Mouse (Mus musculus): ENCODE results near the gene Slc25a26. TPM values are rescaled to one million over a fixed set of nuclear protein-coding genes. Genes with fewer than 3 reads are reported as not detected.

Gene Slc25a26
- polyA plus RNA-seq, 1 experiment from 2014 or later = 12.9 TPM

DNA sequence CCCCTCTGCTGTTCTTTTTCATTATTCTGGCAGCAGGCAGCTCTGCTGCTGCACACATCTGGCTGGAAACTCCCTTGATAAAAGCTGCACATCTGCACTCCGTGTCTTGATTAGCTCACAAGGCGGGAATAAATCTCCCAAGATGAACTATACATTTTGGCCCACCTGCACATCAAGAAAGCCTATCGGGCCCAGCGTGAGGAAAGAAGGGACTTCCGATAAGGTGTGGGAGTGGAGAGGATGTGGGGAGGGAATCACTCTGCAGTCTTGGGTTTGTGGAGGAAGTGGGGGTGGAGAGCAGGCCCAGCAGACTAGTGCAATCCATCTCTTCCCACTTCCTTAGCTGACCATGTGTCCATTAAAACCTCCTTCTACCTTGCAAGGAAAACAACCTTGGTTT is 125.8 kb downstream of the Slc25a26 start:
- ATAC-seq (ENCODE audit: extremely low read depth, insufficient number of reproducible peaks, low FRiP score, low TSS enrichment) = no peak
- Histone ChIP-seq H3K4me2 (no peak overlapping the region), H3K4me3 (no peak overlapping the region), H3K4me1 (peaks cover 26% of the 10 kb centered on the region), H3K9me3 (no peaks in the 10 kb centered on the region), H3K36me3 (peaks cover 74% of the 10 kb centered on the region), H3K27me3 (replicated peaks) (no peaks in the 10 kb centered on the region), H3K9ac (no peak overlapping the region), H3K27ac (replicated peaks) (0 out of 2 replicates have a peak overlapping the region, but pooled peaks have one; percentile 15)
- WGBS = 44% methylated on average over 5 of the region's 5 CpGs

DNA sequence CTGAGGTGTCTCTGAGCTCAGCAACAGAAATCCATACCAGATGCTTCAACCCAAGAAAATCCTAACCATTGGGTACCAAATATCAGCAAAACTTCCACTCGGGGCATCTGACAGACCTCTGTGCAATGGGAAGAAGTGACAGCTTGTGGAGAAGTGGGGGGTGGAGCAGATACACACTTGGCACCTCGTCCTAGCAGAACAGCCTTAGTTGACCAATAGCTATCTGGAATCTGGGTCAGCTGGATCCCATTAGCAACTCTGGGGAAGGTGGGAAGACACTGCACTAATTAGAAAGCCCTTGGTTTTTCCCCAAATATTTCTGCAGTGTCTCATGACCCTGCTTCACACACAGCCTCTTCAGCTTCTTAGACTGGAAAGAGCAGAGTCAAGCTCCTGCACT is 126.7 kb downstream of the Slc25a26 start:
- H3K27ac ChIP-seq (replicated peaks) = no peak overlapping the region
- no peak for ATAC-seq (ENCODE audit: extremely low read depth, insufficient number of reproducible peaks, low FRiP score, low TSS enrichment)

GRCm38 (mm10) chr6:94627714-94628595 is 127.8 kb downstream of the Slc25a26 start:
- Histone ChIP-seq H3K9ac (0 out of 2 replicates have a peak overlapping the region, but pooled peaks have one; percentile 26), H3K27me3 (replicated peaks) (no peaks in the 10 kb centered on the region), H3K4me1 (peaks cover 31% of the 10 kb centered on the region), H3K4me3 (no peak overlapping the region), H3K27ac (replicated peaks) (no peak overlapping the region; the same call in 1 of the 2 replicates), H3K9me3 (no peaks in the 10 kb centered on the region), H3K36me3 (peaks cover 54% of the 10 kb centered on the region), H3K4me2 (no peak overlapping the region)
- ATAC-seq (ENCODE audit: extremely low read depth, insufficient number of reproducible peaks, low FRiP score, low TSS enrichment) = no peak
- WGBS = 66% methylated on average over 15 of the region's 15 CpGs

More for the DNA sequence above, 126.7 kb downstream of the Slc25a26 start:
- 47% methylated on average over 2 of the region's 2 CpGs for WGBS
- Histone ChIP-seq H3K27me3 (replicated peaks) (no peaks in the 10 kb centered on the region), H3K4me2 (no peak overlapping the region), H3K36me3 (peaks cover 65% of the 10 kb centered on the region), H3K4me1 (peaks cover 29% of the 10 kb centered on the region), H3K9ac (no peak overlapping the region), H3K4me3 (no peak overlapping the region), H3K9me3 (no peaks in the 10 kb centered on the region)

DNA sequence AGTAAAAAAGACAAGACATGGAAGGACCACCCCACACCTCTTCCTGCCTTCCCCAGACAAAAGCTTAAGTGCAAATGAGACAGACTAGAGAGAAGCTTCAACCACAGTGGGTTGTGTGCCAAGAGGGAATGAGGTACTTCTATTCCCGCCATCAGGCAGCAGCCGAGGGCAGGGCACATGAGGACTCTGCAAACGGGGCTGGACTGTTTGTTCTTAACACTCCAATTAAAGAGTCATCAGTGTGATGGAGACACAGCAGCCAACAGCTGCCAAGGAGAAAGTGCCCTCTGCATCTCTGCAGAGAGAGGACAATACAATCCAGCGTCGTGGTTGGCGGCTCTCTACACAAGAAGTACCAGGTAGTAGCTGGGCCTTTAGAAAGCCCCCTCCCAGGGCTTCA is 128.7 kb downstream of the Slc25a26 start:
- Histone ChIP-seq H3K36me3 (peaks cover 48% of the 10 kb centered on the region), H3K4me1 (peaks cover 32% of the 10 kb centered on the region), H3K27ac (replicated peaks) (no peak overlapping the region), H3K4me2 (no peak overlapping the region), H3K27me3 (replicated peaks) (no peaks in the 10 kb centered on the region), H3K4me3 (no peak overlapping the region), H3K9me3 (no peaks in the 10 kb centered on the region), H3K9ac (no peak overlapping the region)
- no peak for ATAC-seq (ENCODE audit: extremely low read depth, insufficient number of reproducible peaks, low FRiP score, low TSS enrichment)
- WGBS = 80% methylated on average over 6 of the region's 6 CpGs

DNA sequence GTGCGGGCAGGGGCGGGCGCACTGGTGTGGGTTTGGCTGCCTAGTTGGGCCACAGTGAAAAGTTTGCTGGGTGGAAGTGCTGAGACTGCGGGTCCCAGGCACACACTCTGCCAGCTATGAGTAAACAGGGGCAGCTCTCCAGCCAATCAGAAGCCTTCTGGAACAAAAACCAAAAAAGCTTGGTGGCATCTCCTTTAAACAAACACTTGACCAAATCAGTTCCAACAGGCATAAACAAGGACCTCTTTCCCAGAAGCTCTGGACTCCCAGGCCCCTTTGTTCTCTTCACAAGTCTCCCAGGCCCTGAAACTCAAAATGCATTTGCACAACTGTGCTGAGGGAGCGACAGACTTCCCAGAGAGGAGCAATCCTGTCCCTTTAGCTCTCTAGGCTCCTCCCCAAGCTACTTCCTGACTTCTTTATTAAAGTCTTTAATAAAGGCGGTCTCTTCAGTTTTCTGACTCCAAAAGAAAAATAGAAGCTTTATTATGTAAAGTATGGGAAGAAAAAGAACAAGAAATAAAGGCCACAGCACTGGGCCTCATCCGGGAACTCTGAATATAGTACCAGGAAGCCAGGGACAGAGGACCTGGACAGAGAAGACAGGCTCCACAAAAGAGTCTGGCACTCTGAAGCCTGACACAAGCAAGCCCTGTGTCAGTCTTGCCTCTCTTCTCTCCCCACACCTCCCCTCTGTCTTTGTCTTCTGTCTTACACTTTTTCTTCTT is 131.1 kb downstream of the Slc25a26 start:
- Histone ChIP-seq H3K36me3 (peaks cover 23% of the 10 kb centered on the region), H3K9ac (0 out of 2 replicates have a peak overlapping the region, but pooled peaks have one; percentile 42), H3K27ac (replicated peaks) (no peak overlapping the region), H3K4me2 (no peak overlapping the region), H3K4me3 (no peak overlapping the region), H3K27me3 (replicated peaks) (no peaks in the 10 kb centered on the region), H3K4me1 (peaks cover 44% of the 10 kb centered on the region), H3K9me3 (no peaks in the 10 kb centered on the region)
- no peak for ATAC-seq (ENCODE audit: extremely low read depth, insufficient number of reproducible peaks, low FRiP score, low TSS enrichment)
- WGBS = 64% methylated on average over 7 of the region's 7 CpGs

DNA sequence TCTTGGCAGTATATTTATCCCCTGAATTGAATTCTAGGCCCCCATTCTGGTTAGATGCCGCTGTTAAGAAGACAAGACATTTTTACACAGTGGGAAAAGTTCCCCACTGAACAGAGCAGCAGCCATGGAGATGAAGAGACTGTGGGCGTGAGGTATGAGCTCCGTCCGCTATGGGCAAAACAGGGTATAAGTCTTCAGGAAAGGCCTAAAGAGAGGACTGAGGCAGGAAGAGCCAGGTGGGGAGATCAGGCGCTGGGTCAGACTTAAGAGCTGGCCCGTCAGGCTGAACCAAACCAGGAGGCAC is 131.6 kb downstream of the Slc25a26 start:
- Histone ChIP-seq H3K27me3 (replicated peaks) (no peaks in the 10 kb centered on the region), H3K36me3 (peaks cover 18% of the 10 kb centered on the region)
- ATAC-seq (ENCODE audit: extremely low read depth, insufficient number of reproducible peaks, low FRiP score, low TSS enrichment) = no peak

DNA sequence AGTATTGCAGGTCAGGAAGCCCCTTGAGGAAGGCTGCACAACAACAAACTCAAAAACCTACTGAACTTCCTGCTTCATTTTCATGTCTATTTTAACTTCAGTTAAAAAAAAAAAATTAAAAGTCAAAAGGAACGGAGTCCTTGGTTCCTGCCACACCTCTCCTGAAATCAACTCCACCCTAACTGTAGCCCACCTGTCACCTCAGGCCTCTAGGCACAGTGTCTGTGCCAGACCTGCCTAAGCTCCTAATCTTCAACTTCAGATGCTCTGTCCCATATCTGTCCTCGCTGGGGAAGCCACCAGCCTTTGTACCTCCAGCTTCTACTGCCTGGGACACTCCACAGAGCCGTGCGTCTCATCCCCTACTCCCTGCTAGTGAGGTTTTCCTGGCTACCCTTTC is 134.1 kb downstream of the Slc25a26 start:
- Histone ChIP-seq H3K4me1 (peaks cover 60% of the 10 kb centered on the region), H3K9ac (no peak overlapping the region), H3K27ac (replicated peaks) (no peak overlapping the region), H3K9me3 (no peaks in the 10 kb centered on the region), H3K4me2 (no peak overlapping the region), H3K27me3 (replicated peaks) (no peaks in the 10 kb centered on the region), H3K36me3 (peaks cover 5% of the 10 kb centered on the region; the same call in 1 of the 2 replicates), H3K4me3 (no peak overlapping the region)
- ATAC-seq (ENCODE audit: extremely low read depth, insufficient number of reproducible peaks, low FRiP score, low TSS enrichment) = no peak
- 61% methylated on average over 4 of the region's 4 CpGs for WGBS

More for the DNA sequence above, 131.6 kb downstream of the Slc25a26 start:
- Histone ChIP-seq H3K9ac (0 out of 2 replicates have a peak overlapping the region, but pooled peaks have one; percentile 42), H3K4me3 (no peak overlapping the region), H3K4me2 (no peak overlapping the region), H3K4me1 (peaks cover 44% of the 10 kb centered on the region), H3K9me3 (no peaks in the 10 kb centered on the region), H3K27ac (replicated peaks) (no peak overlapping the region)
- 77% methylated on average over 6 of the region's 6 CpGs for WGBS

GRCm38 (mm10) chr6:94634710-94635109 is 134.6 kb downstream of the Slc25a26 start:
- no peak for ATAC-seq (ENCODE audit: extremely low read depth, insufficient number of reproducible peaks, low FRiP score, low TSS enrichment)
- Histone ChIP-seq H3K4me2 (no peak overlapping the region), H3K4me1 (peaks cover 60% of the 10 kb centered on the region), H3K27me3 (replicated peaks) (no peaks in the 10 kb centered on the region), H3K9ac (no peak overlapping the region), H3K27ac (replicated peaks) (no peak overlapping the region), H3K36me3 (peaks cover 3% of the 10 kb centered on the region; the same call in 1 of the 2 replicates), H3K9me3 (no peaks in the 10 kb centered on the region), H3K4me3 (no peak overlapping the region)
- WGBS = 68% methylated on average over 9 of the region's 9 CpGs

DNA sequence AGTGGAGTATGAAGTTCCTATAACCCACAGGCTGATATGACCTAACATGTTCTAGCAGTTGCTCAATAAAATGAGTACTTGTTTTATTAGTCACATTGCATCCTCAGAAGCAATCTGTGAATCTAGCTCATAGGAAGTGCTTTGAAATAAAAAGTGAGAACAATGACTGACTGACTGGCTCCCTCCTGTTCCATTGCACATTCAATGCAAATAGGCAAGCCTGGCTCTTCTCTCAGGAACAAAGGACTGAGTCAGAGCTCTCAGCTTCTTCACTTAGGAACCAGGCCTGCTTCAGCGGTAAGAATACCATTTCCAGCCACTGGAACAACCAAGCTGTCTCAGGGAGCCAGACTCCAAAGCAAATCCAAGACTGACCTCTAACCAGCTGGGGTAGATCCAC is 135.2 kb downstream of the Slc25a26 start:
- H3K27me3 ChIP-seq (replicated peaks) = no peaks in the 10 kb centered on the region
- H3K4me2 ChIP-seq = no peak overlapping the region
- WGBS = 59% methylated on average over 1 of the region's 1 CpGs
- ATAC-seq (ENCODE audit: extremely low read depth, insufficient number of reproducible peaks, low FRiP score, low TSS enrichment) = no peak
- no peak overlapping the region for H3K4me3 ChIP-seq
- no peak overlapping the region for H3K27ac ChIP-seq (replicated peaks)
- no peaks in the 10 kb centered on the region for H3K36me3 ChIP-seq
- H3K4me1 ChIP-seq = peaks cover 65% of the 10 kb centered on the region
- no peak overlapping the region for H3K9ac ChIP-seq
- no peaks in the 10 kb centered on the region for H3K9me3 ChIP-seq

DNA sequence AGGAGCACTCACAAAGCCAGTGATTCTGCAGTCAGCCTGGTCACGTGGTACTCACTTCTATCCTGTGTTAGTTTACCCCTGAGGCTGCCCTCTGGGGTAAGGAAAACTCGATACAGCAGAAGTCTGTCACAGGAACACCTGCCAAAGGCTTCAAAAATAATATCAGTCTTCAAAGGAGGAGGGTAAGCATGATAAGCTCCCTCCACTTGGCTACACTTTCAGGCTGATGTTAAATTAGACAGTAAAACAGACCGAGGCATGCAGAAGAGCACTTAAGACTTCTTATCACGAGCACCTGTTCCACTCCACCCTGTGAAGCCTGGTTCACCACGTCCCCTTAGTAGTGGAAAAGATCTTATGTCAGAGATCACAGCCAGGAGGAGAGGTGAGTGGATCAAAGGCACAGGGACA is 136.9 kb downstream of the Slc25a26 start:
- Histone ChIP-seq H3K4me2 (no peak overlapping the region), H3K36me3 (no peaks in the 10 kb centered on the region), H3K9ac (no peak overlapping the region; the same call in 1 of the 2 replicates), H3K27me3 (replicated peaks) (no peaks in the 10 kb centered on the region), H3K9me3 (no peaks in the 10 kb centered on the region), H3K27ac (replicated peaks) (no peak overlapping the region), H3K4me1 (peaks cover 68% of the 10 kb centered on the region), H3K4me3 (no peak overlapping the region)
- 25% methylated on average over 5 of the region's 5 CpGs for WGBS
- no peak for ATAC-seq (ENCODE audit: extremely low read depth, insufficient number of reproducible peaks, low FRiP score, low TSS enrichment)

DNA sequence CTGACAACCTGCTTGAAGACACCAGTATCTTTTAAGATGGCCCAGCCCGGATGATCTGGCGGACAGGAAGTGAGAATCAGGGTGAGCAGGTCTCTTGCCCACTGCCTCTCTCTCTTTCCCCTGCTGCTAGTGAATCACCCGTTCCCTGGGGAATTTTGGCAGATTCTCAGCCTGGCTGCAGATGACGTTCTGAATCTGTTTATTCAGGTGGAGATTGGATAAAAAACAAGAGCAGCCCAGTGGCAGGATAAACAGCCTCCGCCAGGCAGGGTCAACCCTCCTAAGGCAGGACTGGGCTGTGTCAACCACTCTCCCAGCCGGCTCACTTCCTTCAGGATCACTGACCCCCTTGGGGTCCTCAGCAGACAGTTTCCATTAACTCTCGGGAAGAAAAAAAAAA is 140.2 kb downstream of the Slc25a26 start:
- 31% methylated on average over 7 of the region's 7 CpGs for WGBS
- no peak overlapping the region for H3K4me2 ChIP-seq
- peak overlapping the region; percentile 57 for H3K27ac ChIP-seq (replicated peaks)
- no peaks in the 10 kb centered on the region for H3K27me3 ChIP-seq (replicated peaks)
- no peak overlapping the region for H3K4me3 ChIP-seq
- no peaks in the 10 kb centered on the region for H3K9me3 ChIP-seq
- H3K36me3 ChIP-seq = 0 out of 2 replicates have a peak, but pooled peaks cover 2% of the 10 kb centered on the region
- ATAC-seq (ENCODE audit: extremely low read depth, insufficient number of reproducible peaks, low FRiP score, low TSS enrichment) = no peak; the same call in 1 of the 2 replicates
- H3K4me1 ChIP-seq = peaks cover 72% of the 10 kb centered on the region
- H3K9ac ChIP-seq = peak overlapping the region; percentile 21; the same call in 1 of the 2 replicates

Data from heart, embryonic 13.5 days (tissue).